Mouse (Mus musculus) forebrain, postnatal 0 days (tissue): Measurements from ENCODE around the gene Pjvk. TPM values are rescaled to one million over a fixed set of nuclear protein-coding genes. Genes with fewer than 3 reads are reported as not detected.

Experiments used
- ATAC-seq: fragments of 200-750 bp; cut with Nextera tagmentation; 2 replicates; pipeline ENCODE4 v1.8.0; 2017; ENCODE audit warnings: mild to moderate bottlenecking, moderate library complexity
- DNase-seq: peaks from one replicate; pipeline ENCODE4 v3.0.0-alpha.2; 2015
- H3K27ac ChIP-seq: fragments of 300-500 bp; sonication (generic); 2 replicates; pipeline ENCODE4 v1.5.1; 2014; ENCODE audit warnings: low read depth, mild to moderate bottlenecking, antibody characterized with exemption, low read length, moderate library complexity, mixed read lengths
- H3K27me3 ChIP-seq: fragments of 300-500 bp; sonication (generic); 2 replicates; pipeline ENCODE4 v1.6.1; 2014; ENCODE audit warnings: mild to moderate bottlenecking, low read length, mixed read lengths; ENCODE audit not compliant: insufficient read depth
- H3K36me3 ChIP-seq: fragments of 300-500 bp; sonication (generic); 2 replicates; pipeline ENCODE4 v1.6.1; 2014; ENCODE audit warnings: mild to moderate bottlenecking, moderate library complexity; ENCODE audit not compliant: insufficient read depth
- H3K4me1 ChIP-seq: fragments of 300-500 bp; sonication (generic); 2 replicates; pipeline ENCODE4 v1.6.1; 2014; ENCODE audit warnings: antibody characterized with exemption; ENCODE audit not compliant: insufficient read depth
- H3K4me2 ChIP-seq: fragments of 300-500 bp; sonication (generic); 2 replicates; pipeline ENCODE4 v1.6.1; 2014; ENCODE audit warnings: low read depth, mild to moderate bottlenecking, moderate library complexity
- H3K4me3 ChIP-seq: fragments of 300-500 bp; sonication (generic); 2 replicates; pipeline ENCODE4 v1.5.1; 2014; ENCODE audit warnings: low read depth, low read length, mixed read lengths
- H3K9ac ChIP-seq: fragments of 300-500 bp; sonication (generic); 2 replicates; pipeline ENCODE4 v1.6.1; 2014; ENCODE audit warnings: mild to moderate bottlenecking
- H3K9me3 ChIP-seq: fragments of 300-500 bp; sonication (generic); 2 replicates; pipeline ENCODE4 v1.6.1; 2016; ENCODE audit warnings: low read length
- CTCF ChIP-seq: sonication (generic); IDR thresholded peaks from 2 replicates; pipeline ENCODE4 v1.5.1; 2016; ENCODE audit warnings: antibody characterized with exemption, control low read depth, low read depth
- WGBS: fragments of 180-500 bp; shearing (Covaris S2); extraction: QIAGEN DNeasy Blood & Tissue Kit; methylation state at CpG from one replicate; pipeline ENCODE4 v1.1.7; 2014; 5-methylcytosine and 5-hydroxymethylcytosine counted together
- polyA plus RNA-seq: library from polyadenylated mRNA; unstranded; fragments of >200 nt; fragmentation: Nextera tagmentation; extraction: Ambion mirVana; gene quantifications from 2 replicates; pipeline ENCODE4 v1.2.1, GENCODE M21; 2015
- total RNA-seq: library from RNA; depleted of rRNA; stranded (reverse); fragments of >200 nt; gene quantifications from 2 replicates; pipeline ENCODE4 v1.2.3, GENCODE M21; 2014; rRNA removed

Pjvk gene
- total and polyA plus RNA-seq, 2 experiments from 2014 or later: 0.33 TPM; not detected in 1

- DNase-seq (no peak), ATAC-seq (no peak)
- no peaks in the 10 kb centered on the region for H3K4me1 ChIP-seq
- no peaks in the 10 kb centered on the region for H3K9me3 ChIP-seq
- TF ChIP-seq CTCF: no peak
- H3K4me3 ChIP-seq: no peak overlapping the region
- H3K27me3 ChIP-seq: no peaks in the 10 kb centered on the region
- peaks cover 69% of the 10 kb centered on the region for H3K36me3 ChIP-seq
- 77% methylated on average over 7 of the region's 7 CpGs for WGBS
- H3K27ac ChIP-seq: no peak overlapping the region
- no peak overlapping the region for H3K4me2 ChIP-seq
- H3K9ac ChIP-seq: no peak overlapping the region
Measured at GRCm38 (mm10) chr2:76688162-76688561, 39.9 kb downstream of the Pjvk start.

DNA sequence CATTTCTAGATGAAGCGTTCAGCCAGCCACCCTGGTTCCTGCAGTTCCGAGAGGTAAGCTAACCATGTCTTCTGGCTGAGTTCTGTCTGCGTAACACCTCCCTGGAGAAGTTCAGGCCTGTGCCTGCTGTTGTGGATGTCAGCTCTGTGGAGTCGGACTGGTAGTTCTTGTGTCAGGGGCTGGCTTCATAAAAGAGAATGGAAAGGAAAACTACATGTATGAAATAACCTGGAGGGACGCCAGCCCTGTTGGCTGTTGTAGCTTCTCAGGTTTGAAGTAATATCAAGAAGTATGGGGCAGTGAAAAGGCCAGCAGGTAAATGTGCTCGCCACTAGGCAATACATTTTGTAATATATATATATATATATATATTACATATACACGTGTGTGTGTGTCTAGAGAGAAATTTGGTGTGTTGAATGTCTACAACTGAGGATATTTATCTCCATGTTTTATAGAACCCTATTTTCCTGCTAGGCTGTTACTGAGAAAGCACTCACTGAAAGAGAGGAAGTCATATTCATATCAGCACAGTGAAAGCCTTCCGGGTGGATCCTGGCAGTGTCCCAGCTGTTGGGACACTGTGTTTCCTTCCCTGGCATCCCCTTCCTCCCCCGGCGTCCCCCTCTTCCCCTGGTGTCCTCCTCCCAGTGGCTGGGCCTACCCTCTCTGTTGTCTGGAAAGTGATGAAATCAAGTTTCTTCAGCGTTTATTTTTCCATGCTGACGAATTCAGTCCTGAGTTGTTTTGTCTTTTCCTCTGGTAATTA lies 42.3 kb downstream of the Pjvk start:
- Histone ChIP-seq H3K4me2 (no peak overlapping the region), H3K36me3 (peaks cover 78% of the 10 kb centered on the region), H3K9ac (no peak overlapping the region), H3K4me1 (no peaks in the 10 kb centered on the region), H3K4me3 (no peak overlapping the region), H3K9me3 (no peaks in the 10 kb centered on the region), H3K27ac (no peak overlapping the region), H3K27me3 (no peaks in the 10 kb centered on the region)
- TF ChIP-seq CTCF: no peak
- ATAC-seq (no peak), DNase-seq (no peak)
- 89% methylated on average over 12 of the region's 12 CpGs for WGBS

DNA sequence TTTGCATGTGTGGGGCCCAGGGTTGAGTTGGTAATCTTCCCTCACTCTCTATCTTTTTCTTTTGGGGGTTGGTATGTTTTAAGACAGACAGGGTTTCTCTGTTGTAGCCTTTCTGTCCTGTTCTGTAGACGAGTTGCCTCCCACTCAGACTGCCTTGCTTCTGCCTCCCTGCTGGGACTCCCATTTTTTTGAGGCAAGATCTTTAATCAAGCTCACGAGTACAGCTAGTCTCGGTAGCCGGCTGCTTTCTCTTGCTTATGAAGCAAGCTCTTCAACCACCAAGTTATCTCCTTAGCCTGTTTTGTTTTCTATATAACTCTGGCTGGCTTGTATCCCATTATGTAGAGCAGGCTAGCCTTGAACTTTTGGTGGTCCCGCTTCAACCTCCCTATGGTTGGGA lies 45.5 kb downstream of the Pjvk start:
- DNase-seq (no peak), ATAC-seq (no peak)
- Histone ChIP-seq H3K4me3 (no peak overlapping the region), H3K4me1 (no peaks in the 10 kb centered on the region), H3K27me3 (no peaks in the 10 kb centered on the region), H3K4me2 (no peak overlapping the region), H3K27ac (no peak overlapping the region), H3K36me3 (peaks cover 47% of the 10 kb centered on the region), H3K9me3 (no peaks in the 10 kb centered on the region), H3K9ac (no peak overlapping the region)
- TF ChIP-seq CTCF: no peak
- WGBS: 84% methylated on average over 5 of the region's 5 CpGs

GRCm38 (mm10) chr2:76695290-76695689 lies 47.0 kb downstream of the Pjvk start:
- Histone ChIP-seq H3K27me3 (no peaks in the 10 kb centered on the region), H3K9me3 (no peaks in the 10 kb centered on the region), H3K4me1 (no peaks in the 10 kb centered on the region), H3K9ac (no peak overlapping the region), H3K4me2 (no peak overlapping the region), H3K36me3 (peaks cover 45% of the 10 kb centered on the region), H3K4me3 (no peak overlapping the region), H3K27ac (no peak overlapping the region)
- TF ChIP-seq CTCF: no peak
- 85% methylated on average over 6 of the region's 6 CpGs for WGBS
- no peak for ATAC-seq
- no peak for DNase-seq

DNA sequence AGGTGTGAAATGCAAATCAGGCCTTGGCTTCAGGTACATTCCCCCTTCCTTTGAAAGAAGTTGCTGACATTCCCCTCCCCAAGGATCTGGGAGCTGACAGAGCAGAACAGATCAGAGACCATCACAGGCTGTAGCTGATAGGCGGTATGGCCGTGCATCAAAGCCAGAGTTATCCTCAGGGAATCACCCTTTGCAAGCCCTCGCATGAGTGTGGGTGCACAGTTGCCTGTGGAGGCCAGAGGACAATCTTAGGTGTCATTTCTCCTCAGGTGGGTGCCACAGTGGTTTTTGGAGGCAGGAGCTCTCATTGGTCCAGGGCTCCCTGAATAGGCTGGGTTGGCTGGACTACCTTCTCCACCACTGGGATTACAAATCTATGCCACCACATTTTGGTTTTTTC lies 53.9 kb downstream of the Pjvk start:
- ATAC-seq: no peak
- Histone ChIP-seq H3K27ac (no peak overlapping the region), H3K36me3 (peaks cover 4% of the 10 kb centered on the region), H3K9me3 (no peaks in the 10 kb centered on the region), H3K4me1 (no peaks in the 10 kb centered on the region), H3K27me3 (no peaks in the 10 kb centered on the region), H3K4me2 (no peak overlapping the region), H3K9ac (no peak overlapping the region), H3K4me3 (no peak overlapping the region)
- 96% methylated on average over 3 of the region's 3 CpGs for WGBS
- no peak for DNase-seq
- TF ChIP-seq CTCF: no peak

DNA sequence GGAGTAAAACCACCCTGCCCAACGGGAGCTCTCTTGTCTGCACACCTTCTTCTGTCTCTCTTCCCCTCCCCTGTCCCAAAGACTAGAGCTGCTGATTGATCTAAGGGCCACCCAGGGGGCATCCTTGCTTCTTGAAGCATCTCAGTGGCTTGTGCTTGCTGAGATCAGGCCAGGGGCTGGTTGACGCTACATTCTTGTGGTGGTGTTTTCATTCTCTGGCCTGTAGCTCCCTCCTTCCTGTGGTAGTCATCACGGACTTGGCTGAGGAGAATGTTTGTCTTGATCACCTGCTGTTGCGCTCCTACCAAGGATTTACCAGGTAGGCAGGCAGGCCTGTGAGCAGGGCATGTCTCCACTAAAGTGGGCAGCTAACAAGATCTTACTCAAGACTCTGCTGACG lies 54.5 kb downstream of the Pjvk start:
- Histone ChIP-seq H3K4me2 (no peak overlapping the region), H3K4me3 (no peak overlapping the region), H3K4me1 (no peaks in the 10 kb centered on the region), H3K9me3 (no peaks in the 10 kb centered on the region), H3K27me3 (no peaks in the 10 kb centered on the region), H3K36me3 (peaks cover 4% of the 10 kb centered on the region), H3K27ac (no peak overlapping the region), H3K9ac (no peak overlapping the region)
- no peak for ATAC-seq
- no peak for TF ChIP-seq CTCF
- DNase-seq: no peak
- WGBS: 90% methylated on average over 5 of the region's 5 CpGs

DNA sequence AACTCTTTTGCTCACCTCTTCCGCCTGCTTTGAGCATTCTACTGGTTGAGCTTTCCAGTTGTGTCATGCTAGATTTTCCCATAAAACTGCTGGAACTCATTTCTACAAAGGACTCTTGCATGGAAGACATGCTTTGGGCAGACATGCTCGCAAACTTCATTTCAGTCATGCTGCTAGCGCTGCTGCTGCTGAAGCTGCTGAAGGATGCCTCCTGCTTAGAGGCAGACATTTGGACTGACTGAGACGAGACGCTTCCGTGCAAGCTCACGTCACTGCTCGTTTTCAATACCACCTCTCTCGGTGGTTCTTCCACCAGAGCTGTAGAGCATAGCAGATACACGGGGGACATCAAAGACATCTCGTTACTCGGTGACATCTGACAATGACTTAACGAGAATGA lies 57.4 kb downstream of the Pjvk start:
- Histone ChIP-seq H3K4me2 (no peak overlapping the region), H3K27me3 (no peaks in the 10 kb centered on the region), H3K9me3 (peaks cover 19% of the 10 kb centered on the region), H3K4me1 (no peaks in the 10 kb centered on the region), H3K9ac (no peak overlapping the region), H3K36me3 (peaks cover 14% of the 10 kb centered on the region), H3K27ac (no peak overlapping the region), H3K4me3 (no peak overlapping the region)
- no peak for ATAC-seq
- no peak for TF ChIP-seq CTCF
- 70% methylated on average over 13 of the region's 13 CpGs for WGBS
- DNase-seq: no peak

Other genes starting within 250 kb of the Pjvk start
- gene Osbpl6, start 242.0 kb upstream of the Pjvk start, total RNA-seq: 16.2 and 17.1 TPM in 2 replicates
- 19.5 and 21.6 TPM in 2 replicates for gene Osbpl6, start 242.0 kb upstream of the Pjvk start, polyA plus RNA-seq
- 113 and 123 TPM in 2 replicates for gene Prkra, start 461 bp upstream of the Pjvk start, total RNA-seq
- 97.5 and 101 TPM in 2 replicates for gene Prkra, start 461 bp upstream of the Pjvk start, polyA plus RNA-seq
- gene Fkbp7, start 24.6 kb downstream of the Pjvk start, total RNA-seq: 6.8 and 8.6 TPM in 2 replicates
- 14.7 and 18.8 TPM in 2 replicates for gene Fkbp7, start 24.6 kb downstream of the Pjvk start, polyA plus RNA-seq
- gene Plekha3, start 26.8 kb downstream of the Pjvk start, total RNA-seq: 19.7 and 21.6 TPM in 2 replicates
- gene Plekha3, start 26.8 kb downstream of the Pjvk start, polyA plus RNA-seq: 6.4 and 9.1 TPM in 2 replicates